Mouse (Mus musculus): Measurements from ENCODE around the gene Tex12. TPM values are rescaled to one million over a fixed set of nuclear protein-coding genes. Genes with fewer than 3 reads are reported as not detected.

Tex12 gene
- polyA plus RNA-seq, 1 experiment from 2014 or later: not detected

- ATAC-seq (replicated peaks; ENCODE audit: low FRiP score): no peak
- H3K27me3 ChIP-seq (ENCODE audit: control insufficient read depth, insufficient read depth, low read length): no peaks in the 10 kb centered on the region
- no peak overlapping the region for H3K9ac ChIP-seq (ENCODE audit: low read length)
- no peaks in the 10 kb centered on the region for H3K4me1 ChIP-seq (replicated peaks; ENCODE audit: control insufficient read depth, insufficient read depth, low read length)
- H3K9me3 ChIP-seq (ENCODE audit: control insufficient read depth, low read length): no peaks in the 10 kb centered on the region
- no peak overlapping the region for H3K4me3 ChIP-seq (ENCODE audit: low read depth, low read length)
- WGBS: 85% methylated on average over 2 of the region's 2 CpGs
- no peak overlapping the region for H3K4me2 ChIP-seq (ENCODE audit: low read depth, low read length, severe bottlenecking)
- DNase-seq (ENCODE audit: low spot score): no peak
- no peak overlapping the region for H3K27ac ChIP-seq (ENCODE audit: low read depth, low read length)
- no peaks in the 10 kb centered on the region for H3K36me3 ChIP-seq (ENCODE audit: control insufficient read depth, insufficient read depth, low read length)
These were observed 6.8 kb upstream of the Tex12 start for GRCm38 (mm10) chr9:50567881-50568280.

DNA sequence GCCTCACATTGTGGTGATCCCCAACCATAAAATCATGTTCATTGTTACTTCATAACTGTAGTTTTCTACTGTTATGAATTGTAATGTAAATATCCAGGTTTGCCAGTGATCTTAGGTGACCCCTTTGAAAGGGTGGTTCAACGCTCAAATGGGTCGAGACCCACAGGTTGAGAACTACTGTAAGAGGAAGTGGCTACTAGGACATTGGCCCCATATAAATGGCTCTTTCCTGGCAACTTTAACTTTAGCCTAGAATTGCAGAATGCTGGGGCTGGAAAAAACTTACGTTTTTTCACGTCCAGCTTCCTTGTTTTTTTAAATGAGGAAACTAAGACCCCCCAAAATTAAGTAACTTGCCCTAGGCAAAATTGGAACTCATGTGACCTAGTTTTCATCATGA is 6.2 kb upstream of the Tex12 start:
- no peak overlapping the region for H3K9ac ChIP-seq (ENCODE audit: low read length)
- DNase-seq (ENCODE audit: low spot score): no peak
- no peaks in the 10 kb centered on the region for H3K27me3 ChIP-seq (ENCODE audit: control insufficient read depth, insufficient read depth, low read length)
- no peak for ATAC-seq (replicated peaks; ENCODE audit: low FRiP score)
- no peak overlapping the region for H3K27ac ChIP-seq (ENCODE audit: low read depth, low read length)
- no peak overlapping the region for H3K4me2 ChIP-seq (ENCODE audit: low read depth, low read length, severe bottlenecking)
- no peaks in the 10 kb centered on the region for H3K4me1 ChIP-seq (replicated peaks; ENCODE audit: control insufficient read depth, insufficient read depth, low read length)
- 90% methylated on average over 4 of the region's 4 CpGs for WGBS
- H3K9me3 ChIP-seq (ENCODE audit: control insufficient read depth, low read length): no peaks in the 10 kb centered on the region
- H3K36me3 ChIP-seq (ENCODE audit: control insufficient read depth, insufficient read depth, low read length): no peaks in the 10 kb centered on the region
- H3K4me3 ChIP-seq (ENCODE audit: low read depth, low read length): no peak overlapping the region

GRCm38 (mm10) chr9:50565940-50566339 is 4.8 kb upstream of the Tex12 start:
- no peak overlapping the region for H3K9ac ChIP-seq (ENCODE audit: low read length)
- H3K27me3 ChIP-seq (ENCODE audit: control insufficient read depth, insufficient read depth, low read length): no peaks in the 10 kb centered on the region
- WGBS: 83% methylated on average over 4 of the region's 4 CpGs
- H3K4me2 ChIP-seq (ENCODE audit: low read depth, low read length, severe bottlenecking): no peak overlapping the region
- H3K9me3 ChIP-seq (ENCODE audit: control insufficient read depth, low read length): no peaks in the 10 kb centered on the region
- H3K4me1 ChIP-seq (replicated peaks; ENCODE audit: control insufficient read depth, insufficient read depth, low read length): no peaks in the 10 kb centered on the region
- no peak for ATAC-seq (replicated peaks; ENCODE audit: low FRiP score)
- no peaks in the 10 kb centered on the region for H3K36me3 ChIP-seq (ENCODE audit: control insufficient read depth, insufficient read depth, low read length)
- DNase-seq (ENCODE audit: low spot score): no peak
- no peak overlapping the region for H3K4me3 ChIP-seq (ENCODE audit: low read depth, low read length)
- H3K27ac ChIP-seq (ENCODE audit: low read depth, low read length): no peak overlapping the region

- WGBS: 80% methylated on average over 7 of the region's 7 CpGs
These were observed 4.0 kb upstream of the Tex12 start for GRCm38 (mm10) chr9:50565173-50565572.

DNA sequence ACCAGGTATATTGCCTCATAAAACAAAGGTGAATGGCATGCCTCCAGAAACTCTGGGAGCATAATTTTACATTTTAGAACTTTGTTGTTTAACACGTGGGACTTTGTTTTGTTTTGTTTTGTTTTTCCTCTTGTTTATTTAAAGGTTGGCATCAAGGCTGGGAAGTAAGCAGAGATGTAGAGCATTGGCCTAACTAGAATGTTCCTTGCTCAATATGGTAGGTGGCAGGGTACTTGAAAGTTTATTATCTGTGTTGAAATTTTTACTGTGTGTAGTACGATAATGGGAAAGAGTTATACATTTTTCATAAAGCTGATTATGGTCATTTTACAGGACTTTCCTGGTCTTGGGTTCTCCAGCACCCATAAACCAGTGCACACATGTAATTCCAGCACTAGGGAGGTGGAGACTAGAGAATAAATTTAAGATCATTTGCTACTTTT is 814 bp upstream of the Tex12 start:
- WGBS: 84% methylated on average over 2 of the region's 2 CpGs

More at GRCm38 (mm10) chr9:50565173-50565572, 4.0 kb upstream of the Tex12 start:
- Histone ChIP-seq H3K9me3 (ENCODE audit: control insufficient read depth, low read length) (no peaks in the 10 kb centered on the region), H3K4me3 (ENCODE audit: low read depth, low read length) (no peak overlapping the region), H3K9ac (ENCODE audit: low read length) (no peak overlapping the region), H3K4me2 (ENCODE audit: low read depth, low read length, severe bottlenecking) (no peak overlapping the region), H3K27me3 (ENCODE audit: control insufficient read depth, insufficient read depth, low read length) (no peaks in the 10 kb centered on the region), H3K27ac (ENCODE audit: low read depth, low read length) (no peak overlapping the region), H3K4me1 (replicated peaks; ENCODE audit: control insufficient read depth, insufficient read depth, low read length) (no peaks in the 10 kb centered on the region), H3K36me3 (ENCODE audit: control insufficient read depth, insufficient read depth, low read length) (no peaks in the 10 kb centered on the region)
- DNase-seq (ENCODE audit: low spot score): no peak
- ATAC-seq (replicated peaks; ENCODE audit: low FRiP score): no peak

DNA sequence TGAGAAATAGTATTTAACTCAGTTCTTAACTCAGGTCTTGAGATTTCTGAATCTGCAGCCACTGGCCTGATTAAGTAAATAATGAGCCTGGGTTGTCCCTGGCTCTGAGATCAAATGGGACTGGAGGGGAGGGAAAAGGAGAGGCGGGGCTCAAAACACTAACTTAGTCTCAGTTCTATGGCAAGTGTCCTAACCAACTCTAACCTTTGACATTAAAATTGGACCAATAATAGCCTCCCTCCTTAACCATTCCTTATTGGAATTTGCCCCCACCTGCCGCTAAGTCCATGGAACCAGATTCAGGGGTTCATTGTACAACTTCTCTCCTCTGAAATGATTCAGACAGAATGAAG is 6.1 kb downstream of the Tex12 start, which contains the start of gene Bco2:
Gene Bco2, minus strand, starts transcription at position 88 of the 353 bp plus-strand sequence.
- H3K27ac ChIP-seq (ENCODE audit: low read depth, low read length): peak within 1 kb of the TSS; percentile 83
- H3K4me2 ChIP-seq (ENCODE audit: low read depth, low read length, severe bottlenecking): peak within 1 kb of the TSS; percentile 36
- H3K9me3 ChIP-seq (ENCODE audit: control insufficient read depth, low read length): no peaks in the 10 kb centered on the region
- ATAC-seq (replicated peaks; ENCODE audit: low FRiP score) (peak; percentile 59), DNase-seq (ENCODE audit: low spot score) (no peak)
- peak within 1 kb of the TSS; percentile 9; the same call in 1 of the 2 replicates for H3K4me3 ChIP-seq (ENCODE audit: low read depth, low read length)
- peak within 1 kb of the TSS; percentile 37 for H3K9ac ChIP-seq (ENCODE audit: low read length)
- peaks cover 6% of the 10 kb centered on the region; the same call in 1 of the 2 replicates for H3K4me1 ChIP-seq (replicated peaks; ENCODE audit: control insufficient read depth, insufficient read depth, low read length)
- no peaks in the 10 kb centered on the region for H3K36me3 ChIP-seq (ENCODE audit: control insufficient read depth, insufficient read depth, low read length)
- no peaks in the 10 kb centered on the region for H3K27me3 ChIP-seq (ENCODE audit: control insufficient read depth, insufficient read depth, low read length)
- 5% methylated on average over 2 of the region's 2 CpGs for WGBS

More for the DNA sequence above, 814 bp upstream of the Tex12 start:
- ATAC-seq (replicated peaks; ENCODE audit: low FRiP score) (no peak), DNase-seq (ENCODE audit: low spot score) (no peak)
- Histone ChIP-seq H3K27me3 (ENCODE audit: control insufficient read depth, insufficient read depth, low read length) (no peaks in the 10 kb centered on the region), H3K4me2 (ENCODE audit: low read depth, low read length, severe bottlenecking) (no peak overlapping the region), H3K9ac (ENCODE audit: low read length) (no peak overlapping the region), H3K36me3 (ENCODE audit: control insufficient read depth, insufficient read depth, low read length) (no peaks in the 10 kb centered on the region), H3K4me3 (ENCODE audit: low read depth, low read length) (no peak overlapping the region), H3K27ac (ENCODE audit: low read depth, low read length) (no peak overlapping the region), H3K4me1 (replicated peaks; ENCODE audit: control insufficient read depth, insufficient read depth, low read length) (no peaks in the 10 kb centered on the region), H3K9me3 (ENCODE audit: control insufficient read depth, low read length) (no peaks in the 10 kb centered on the region)

DNA sequence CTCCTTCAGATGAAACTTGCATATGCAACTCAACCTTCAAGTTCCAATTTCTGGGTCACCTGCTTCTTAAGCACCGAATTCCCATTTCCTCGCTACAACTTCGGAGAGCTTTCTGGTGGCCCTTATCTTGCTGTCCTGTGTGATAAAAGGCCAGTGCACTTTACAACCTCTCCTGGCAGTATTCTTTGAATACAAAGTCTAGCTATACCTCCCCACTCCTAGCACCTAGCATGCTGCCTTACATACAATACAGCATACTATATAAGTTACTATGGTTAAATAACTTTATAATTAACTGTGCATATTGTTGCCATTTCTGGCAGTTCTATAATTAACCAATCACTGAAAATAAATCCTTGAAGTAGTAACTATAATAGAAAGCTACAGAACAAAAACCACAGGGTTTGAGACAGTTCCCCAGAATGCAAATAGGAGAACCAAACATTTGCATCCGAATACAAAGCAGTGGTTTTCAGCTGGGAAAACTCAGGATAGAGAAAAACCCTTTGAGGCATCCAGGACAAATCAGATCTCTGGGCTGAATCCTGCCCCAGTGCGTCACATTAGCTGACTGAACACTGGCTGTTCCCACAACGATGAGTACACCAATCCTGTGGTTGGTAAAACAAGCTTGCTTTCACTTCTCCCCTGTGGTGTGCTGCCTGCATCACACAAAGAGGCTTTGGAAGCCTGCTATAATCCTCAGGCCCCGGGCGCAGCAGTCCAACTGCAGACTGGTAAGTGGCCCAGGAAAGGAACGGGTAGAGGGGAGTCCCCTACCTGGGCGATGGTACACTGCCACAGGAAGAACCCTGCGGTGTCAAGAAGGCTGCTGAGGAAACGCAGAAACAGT is 6.7 kb downstream of the Tex12 start, which contains the start of gene Il18:
Gene Il18, plus strand, starts transcription at position 587 of the 853 bp plus-strand sequence.
- WGBS: 17% methylated on average over 12 of the region's 12 CpGs
- H3K27ac ChIP-seq (ENCODE audit: low read depth, low read length): peak within 1 kb of the TSS; percentile 83
- H3K4me3 ChIP-seq (ENCODE audit: low read depth, low read length): peak within 1 kb of the TSS; percentile 9; the same call in 1 of the 2 replicates
- peak within 1 kb of the TSS; percentile 37 for H3K9ac ChIP-seq (ENCODE audit: low read length)
- H3K9me3 ChIP-seq (ENCODE audit: control insufficient read depth, low read length): no peaks in the 10 kb centered on the region
- peak within 1 kb of the TSS; percentile 36 for H3K4me2 ChIP-seq (ENCODE audit: low read depth, low read length, severe bottlenecking)
- DNase-seq (ENCODE audit: low spot score) (peak; percentile 86), ATAC-seq (replicated peaks; ENCODE audit: low FRiP score) (peak; percentile 98)
- peaks cover 6% of the 10 kb centered on the region; the same call in 1 of the 2 replicates for H3K4me1 ChIP-seq (replicated peaks; ENCODE audit: control insufficient read depth, insufficient read depth, low read length)
- no peaks in the 10 kb centered on the region for H3K36me3 ChIP-seq (ENCODE audit: control insufficient read depth, insufficient read depth, low read length)
- no peaks in the 10 kb centered on the region for H3K27me3 ChIP-seq (ENCODE audit: control insufficient read depth, insufficient read depth, low read length)

DNA sequence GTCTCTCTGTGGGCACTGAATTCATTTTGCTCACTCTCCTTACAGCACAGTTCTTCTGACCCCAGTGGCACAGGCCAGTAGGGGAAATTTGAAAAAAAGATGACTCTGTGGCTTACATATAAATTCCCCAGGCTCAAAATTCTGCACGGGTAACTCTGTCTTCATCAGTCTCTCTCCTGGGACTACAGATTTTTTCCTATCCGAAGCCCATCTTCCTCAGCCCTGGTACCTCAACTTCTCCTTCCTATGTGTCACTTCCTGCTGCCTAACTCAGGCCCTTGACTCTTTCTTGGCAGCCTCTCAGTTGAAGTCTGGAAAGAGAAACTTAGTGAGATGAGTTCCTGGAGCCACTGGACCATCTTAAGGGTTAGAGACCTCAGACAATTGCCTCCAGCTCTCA is 7.6 kb downstream of the Tex12 start:
- Histone ChIP-seq H3K4me2 (ENCODE audit: low read depth, low read length, severe bottlenecking) (no peak overlapping the region), H3K4me1 (replicated peaks; ENCODE audit: control insufficient read depth, insufficient read depth, low read length) (peaks cover 6% of the 10 kb centered on the region; the same call in 1 of the 2 replicates), H3K36me3 (ENCODE audit: control insufficient read depth, insufficient read depth, low read length) (no peaks in the 10 kb centered on the region), H3K9me3 (ENCODE audit: control insufficient read depth, low read length) (no peaks in the 10 kb centered on the region), H3K4me3 (ENCODE audit: low read depth, low read length) (no peak overlapping the region), H3K9ac (ENCODE audit: low read length) (no peak overlapping the region), H3K27me3 (ENCODE audit: control insufficient read depth, insufficient read depth, low read length) (no peaks in the 10 kb centered on the region), H3K27ac (ENCODE audit: low read depth, low read length) (no peak overlapping the region)
- ATAC-seq (replicated peaks; ENCODE audit: low FRiP score): no peak
- no peak for DNase-seq (ENCODE audit: low spot score)
- 90% methylated on average over 2 of the region's 2 CpGs for WGBS
